Mouse (Mus musculus) kidney, adult 2 months (tissue): ENCODE results near the gene Qrsl1.

ENCODE experiments used
- CTCF ChIP-seq: fragments of 200-500 bp; conservative IDR thresholded peaks from 2 replicates; pipeline ENCODE4 v1.5.1; 2011; ENCODE audit warnings: low read depth, mild to moderate bottlenecking, control low read depth, low read length, moderate library complexity, mixed read lengths; ENCODE audit not compliant: insufficient read depth, insufficient read length
- POLR2A ChIP-seq: fragments of 200-500 bp; IDR thresholded peaks from one replicate; pipeline ENCODE4 v1.6.1; 2011; ENCODE audit warnings: low read depth, low read length, control low read depth

DNA sequence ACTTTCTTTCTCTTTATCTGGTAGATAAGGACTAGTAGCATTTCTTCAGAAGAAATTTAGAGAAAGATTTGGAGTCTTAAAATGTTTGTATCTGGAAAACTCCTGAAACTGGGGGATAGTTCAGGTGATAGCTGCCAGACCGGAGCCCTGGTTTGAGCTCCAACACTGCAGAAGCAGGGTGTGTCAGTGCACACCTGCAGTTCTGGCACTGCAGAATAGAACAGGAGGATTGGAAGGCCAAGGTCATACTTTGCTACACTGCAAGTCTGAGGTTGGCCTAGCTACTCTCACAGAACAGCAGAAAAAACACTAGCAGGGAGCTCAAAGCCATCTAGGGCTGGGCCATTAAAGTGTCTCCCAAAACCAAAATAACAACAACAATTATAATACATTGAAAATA, 3.0 kb upstream of the Qrsl1 start:
- TF ChIP-seq CTCF (no peak), POLR2A (no peak)
